Mouse (Mus musculus) stomach, embryonic 15.5 days (tissue): ENCODE results near the gene Fam196a. TPM values are rescaled to one million over a fixed set of nuclear protein-coding genes. Genes with fewer than 3 reads are reported as not detected.

ENCODE experiments used
- ATAC-seq: fragments of 200-750 bp; cut with Nextera tagmentation; 2 replicates; pipeline ENCODE4 v1.8.0; 2017; ENCODE audit warnings: low read depth, moderate number of reproducible peaks, moderate TSS enrichment; ENCODE audit not compliant: insufficient read depth, low FRiP score
- H3K27ac ChIP-seq: fragments of 300-500 bp; sonication (generic); 2 replicates; pipeline ENCODE4 v1.5.1; 2015; ENCODE audit warnings: mild to moderate bottlenecking, inconsistent platforms
- H3K27me3 ChIP-seq: fragments of 300-500 bp; sonication (generic); replicated peaks from 2 replicates; pipeline ENCODE4 v1.6.1; 2015; ENCODE audit warnings: inconsistent platforms
- H3K36me3 ChIP-seq: fragments of 300-500 bp; sonication (generic); 2 replicates; pipeline ENCODE4 v1.6.1; 2015; ENCODE audit warnings: inconsistent platforms
- H3K4me1 ChIP-seq: fragments of 300-500 bp; sonication (generic); 2 replicates; pipeline ENCODE4 v1.6.1; 2015; ENCODE audit warnings: inconsistent platforms
- H3K4me2 ChIP-seq: fragments of 300-500 bp; sonication (generic); 2 replicates; pipeline ENCODE4 v1.6.1; 2015; ENCODE audit warnings: mild to moderate bottlenecking, inconsistent platforms
- H3K4me3 ChIP-seq: fragments of 300-500 bp; sonication (generic); replicated peaks from 2 replicates; pipeline ENCODE4 v1.5.1; 2015; ENCODE audit warnings: inconsistent platforms
- H3K9ac ChIP-seq: fragments of 300-500 bp; sonication (generic); 2 replicates; pipeline ENCODE4 v1.6.1; 2015; ENCODE audit warnings: inconsistent platforms
- H3K9me3 ChIP-seq: fragments of 300-500 bp; sonication (generic); 2 replicates; pipeline ENCODE4 v1.6.1; 2016; ENCODE audit warnings: inconsistent platforms
- WGBS: fragments of 180-500 bp; shearing (Covaris S2); methylation state at CpG from one replicate; pipeline ENCODE4 v1.1.7; 2015; 5-methylcytosine and 5-hydroxymethylcytosine counted together
- polyA plus RNA-seq: library from polyadenylated mRNA; unstranded; fragments of >200 nt; fragmentation: Nextera tagmentation; extraction: Ambion mirVana; gene quantifications from 2 replicates; pipeline ENCODE4 v1.2.1, GENCODE M21; 2015

Gene Fam196a
- polyA plus RNA-seq: 2.1 and 2.3 TPM in 2 replicates

DNA sequence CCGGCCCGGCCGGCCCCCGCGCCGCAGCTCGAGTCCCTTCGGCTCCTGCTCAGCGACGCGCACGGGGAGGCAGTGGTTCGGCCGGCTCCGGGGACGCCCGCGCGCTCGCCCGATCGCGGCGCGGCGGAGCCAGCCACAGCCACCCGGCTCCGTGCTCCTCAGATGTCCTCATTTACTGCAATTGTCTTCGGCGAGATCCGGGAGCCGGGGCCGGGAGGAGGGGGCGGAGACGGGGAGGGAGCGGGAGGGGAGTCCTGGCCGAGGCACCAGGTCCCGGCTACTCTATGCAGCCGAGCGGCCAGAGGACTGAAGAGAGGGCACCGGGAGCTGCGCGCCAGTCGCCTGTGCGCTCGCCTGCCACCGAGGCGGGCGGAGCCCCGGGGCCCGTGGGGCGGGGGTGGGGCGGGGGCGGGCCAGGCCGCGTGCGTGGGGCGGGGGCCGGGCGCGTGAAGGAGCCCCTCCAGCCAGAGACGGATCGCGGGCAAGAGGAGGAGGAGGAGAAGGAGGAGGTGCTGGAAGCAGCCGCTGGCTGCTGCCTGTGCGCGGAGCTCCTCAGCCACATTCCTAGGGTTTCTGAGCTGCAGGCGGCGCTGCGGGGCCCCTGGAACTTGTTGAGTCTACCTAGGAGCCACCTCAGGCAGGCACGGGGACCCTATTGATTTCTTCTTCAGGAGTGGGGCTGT lies at the start of gene Fam196a:
Gene Fam196a (minus strand): TSS at position 504 of the 683 bp plus-strand sequence.
- Histone ChIP-seq H3K36me3 (no peaks in the 10 kb centered on the region), H3K27ac (no peak within 1 kb of the TSS), H3K4me1 (peaks cover 13% of the 10 kb centered on the region), H3K4me3 (peak within 1 kb of the TSS; percentile 48), H3K9me3 (no peaks in the 10 kb centered on the region), H3K27me3 (peaks cover 11% of the 10 kb centered on the region; the same call in 1 of the 2 replicates), H3K9ac (peak within 1 kb of the TSS; percentile 29), H3K4me2 (peak within 1 kb of the TSS; percentile 95)
- ATAC-seq: peak; percentile 64
- WGBS: 1% methylated on average over 40 of the region's 71 CpGs

DNA sequence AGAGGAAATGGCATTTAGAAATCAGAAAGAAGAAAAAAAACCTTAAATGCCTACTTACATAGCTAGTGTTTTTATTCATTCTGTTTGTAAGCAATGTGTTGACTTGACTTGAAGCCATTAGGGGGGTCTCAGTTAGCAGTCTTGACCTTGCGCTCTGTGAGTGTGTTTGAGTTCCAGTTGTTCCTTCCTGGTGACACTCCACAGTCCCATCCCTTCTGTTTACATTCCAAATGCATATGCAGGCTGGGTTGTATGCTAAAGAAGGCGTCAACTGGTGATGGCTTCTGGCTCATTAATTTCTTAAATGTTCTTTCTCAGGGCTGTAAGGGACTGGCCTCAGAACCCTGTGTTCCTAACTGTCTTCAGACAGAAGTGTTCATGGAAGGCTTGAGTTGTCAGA lies 23.4 kb upstream of the Fam196a start:
- no peak overlapping the region for H3K4me2 ChIP-seq
- no peak overlapping the region for H3K27ac ChIP-seq
- H3K27me3 ChIP-seq: no peaks in the 10 kb centered on the region
- no peak overlapping the region for H3K9ac ChIP-seq
- H3K4me3 ChIP-seq: no peak overlapping the region
- ATAC-seq: no peak
- no peaks in the 10 kb centered on the region for H3K4me1 ChIP-seq
- 60% methylated on average over 2 of the region's 2 CpGs for WGBS
- no peaks in the 10 kb centered on the region for H3K9me3 ChIP-seq
- H3K36me3 ChIP-seq: no peaks in the 10 kb centered on the region

DNA sequence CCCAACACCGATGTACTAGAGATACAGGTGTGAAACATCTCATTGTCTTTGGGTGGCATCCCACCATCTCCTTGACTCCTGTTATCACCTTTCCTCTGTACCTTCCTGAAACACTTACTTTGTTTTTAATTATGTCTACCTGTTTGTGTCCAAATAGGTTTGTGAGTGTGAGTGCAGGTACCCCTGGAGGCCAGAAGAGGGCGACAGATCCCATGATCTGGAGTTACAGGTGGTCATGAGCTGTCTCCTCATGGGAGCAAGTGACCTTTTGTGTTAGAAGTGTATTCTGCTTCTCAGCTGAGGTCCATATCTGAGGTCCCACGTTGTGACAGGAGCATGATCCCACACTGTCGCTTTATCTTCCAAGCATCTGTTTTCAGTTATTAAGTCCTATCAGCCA lies 22.6 kb upstream of the Fam196a start:
- no peak overlapping the region for H3K27ac ChIP-seq
- no peak for ATAC-seq
- no peak overlapping the region for H3K4me3 ChIP-seq
- no peak overlapping the region for H3K4me2 ChIP-seq
- no peaks in the 10 kb centered on the region for H3K4me1 ChIP-seq
- no peaks in the 10 kb centered on the region for H3K9me3 ChIP-seq
- H3K36me3 ChIP-seq: no peaks in the 10 kb centered on the region
- no peak overlapping the region for H3K9ac ChIP-seq
- 59% methylated on average over 4 of the region's 4 CpGs for WGBS
- no peaks in the 10 kb centered on the region for H3K27me3 ChIP-seq

DNA sequence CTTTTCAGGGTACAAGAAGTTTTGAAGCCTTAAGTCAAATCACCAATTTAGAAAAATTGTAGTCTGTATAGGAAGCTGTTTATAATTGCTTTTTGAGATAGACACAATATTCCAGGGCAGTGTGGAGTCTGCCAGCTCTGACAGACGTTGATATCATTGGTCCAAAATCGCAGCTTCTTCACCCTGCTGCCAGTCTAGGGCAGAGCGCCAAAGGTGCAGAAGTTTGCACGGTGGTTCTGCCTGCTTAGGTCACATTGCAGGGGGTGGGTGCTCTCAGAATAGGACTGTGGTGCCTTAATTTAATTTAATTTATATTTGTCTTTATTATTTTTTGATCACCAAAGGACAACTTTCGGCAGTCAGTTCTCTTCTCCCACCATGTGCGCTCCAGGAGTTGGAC lies 20.9 kb upstream of the Fam196a start:
- H3K27me3 ChIP-seq: no peaks in the 10 kb centered on the region
- no peak overlapping the region for H3K9ac ChIP-seq
- no peaks in the 10 kb centered on the region for H3K4me1 ChIP-seq
- H3K4me2 ChIP-seq: no peak overlapping the region
- 88% methylated on average over 6 of the region's 6 CpGs for WGBS
- ATAC-seq: no peak
- H3K4me3 ChIP-seq: no peak overlapping the region
- H3K27ac ChIP-seq: no peak overlapping the region
- H3K36me3 ChIP-seq: no peaks in the 10 kb centered on the region
- no peaks in the 10 kb centered on the region for H3K9me3 ChIP-seq

DNA sequence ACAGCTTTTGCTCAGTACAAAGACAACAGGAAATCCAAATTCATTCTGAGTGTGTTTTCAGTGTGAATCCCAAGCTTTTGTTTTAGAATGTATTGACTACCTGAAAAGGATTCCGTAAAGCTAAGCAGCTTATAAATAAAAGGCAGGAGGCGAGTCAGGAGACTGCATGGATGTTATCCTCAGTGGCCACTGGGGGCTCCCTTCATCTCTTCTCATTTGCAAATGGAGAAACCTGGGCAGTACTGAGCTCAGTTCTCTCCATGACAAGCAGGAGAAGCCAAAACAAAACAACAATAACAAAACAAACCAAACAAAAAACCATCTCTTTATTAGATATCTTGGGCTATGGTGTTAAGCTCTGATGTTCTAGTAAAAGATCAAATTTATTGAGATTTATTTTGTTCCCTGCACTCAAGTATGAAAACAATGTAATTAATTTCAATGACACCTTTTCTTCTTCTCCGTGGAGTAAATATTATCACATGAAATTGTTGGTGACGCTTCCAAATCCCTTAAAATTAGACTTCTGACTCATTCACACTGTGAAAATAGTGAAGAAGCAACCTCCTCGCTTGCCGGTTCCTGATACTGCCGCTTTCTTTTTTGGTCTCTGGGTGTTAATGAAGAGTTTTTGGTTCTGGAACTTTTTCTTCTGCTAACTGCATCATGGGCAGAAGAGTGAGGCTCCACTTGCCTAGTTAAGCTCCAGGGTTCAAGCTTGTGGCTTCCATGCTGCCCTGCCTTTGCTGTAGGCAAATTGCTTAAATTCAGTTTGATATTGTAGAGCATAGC lies 7.9 kb upstream of the Fam196a start:
- Histone ChIP-seq H3K4me3 (no peak overlapping the region), H3K4me1 (no peaks in the 10 kb centered on the region), H3K9me3 (no peaks in the 10 kb centered on the region), H3K36me3 (no peaks in the 10 kb centered on the region), H3K27me3 (no peaks in the 10 kb centered on the region), H3K9ac (no peak overlapping the region), H3K27ac (no peak overlapping the region), H3K4me2 (no peak overlapping the region)
- WGBS: 85% methylated on average over 7 of the region's 7 CpGs
- no peak for ATAC-seq

DNA sequence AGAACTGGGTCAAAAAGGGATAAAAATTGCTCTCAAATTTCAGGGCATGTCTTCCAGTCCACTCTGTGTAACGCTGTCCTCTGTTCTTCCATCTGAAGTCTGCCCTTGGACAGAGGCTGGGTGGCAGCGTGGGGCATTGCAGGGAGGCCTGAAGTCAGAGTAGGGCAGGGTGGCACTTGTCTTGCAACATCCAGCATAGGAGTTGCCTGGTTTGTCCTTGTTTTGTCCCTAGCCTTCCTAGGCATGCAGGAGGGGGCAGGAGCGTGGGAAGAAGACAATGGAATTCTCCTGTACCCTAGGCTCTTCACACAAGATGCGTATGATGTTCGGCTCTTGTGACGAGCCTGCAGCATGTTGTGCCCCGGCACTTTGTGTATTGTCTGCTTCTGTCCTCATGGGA lies 5.5 kb upstream of the Fam196a start:
- Histone ChIP-seq H3K36me3 (no peaks in the 10 kb centered on the region), H3K4me2 (no peak overlapping the region), H3K4me3 (no peak overlapping the region), H3K27ac (no peak overlapping the region), H3K9me3 (no peaks in the 10 kb centered on the region), H3K4me1 (0 out of 2 replicates have a peak, but pooled peaks cover 3% of the 10 kb centered on the region), H3K9ac (no peak overlapping the region), H3K27me3 (no peaks in the 10 kb centered on the region)
- ATAC-seq: no peak
- 76% methylated on average over 7 of the region's 7 CpGs for WGBS

DNA sequence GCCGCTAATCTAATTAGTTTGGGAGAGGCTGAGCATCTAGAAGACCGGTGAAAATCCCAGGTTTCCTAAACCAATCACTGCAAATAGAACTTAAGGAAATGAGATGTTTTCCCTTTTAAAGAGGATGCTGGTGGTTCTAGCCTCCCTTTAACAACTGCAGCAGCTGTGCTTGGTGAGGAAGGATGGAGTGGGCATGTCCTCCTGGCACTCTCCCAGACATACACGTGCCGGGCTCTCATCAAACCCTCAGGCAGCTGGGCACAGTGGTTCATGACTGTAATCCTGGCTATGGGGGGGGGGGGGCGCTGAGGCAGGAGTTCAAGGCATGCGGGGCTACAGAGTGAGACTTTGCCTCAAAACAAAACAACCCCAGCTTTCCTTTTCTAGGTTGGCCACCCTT lies 4.8 kb upstream of the Fam196a start:
- WGBS: 81% methylated on average over 6 of the region's 6 CpGs
- no peaks in the 10 kb centered on the region for H3K36me3 ChIP-seq
- no peaks in the 10 kb centered on the region for H3K27me3 ChIP-seq
- no peak overlapping the region for H3K4me3 ChIP-seq
- H3K27ac ChIP-seq: no peak overlapping the region
- no peak for ATAC-seq
- peaks cover 6% of the 10 kb centered on the region; the same call in 1 of the 2 replicates for H3K4me1 ChIP-seq
- no peak overlapping the region for H3K4me2 ChIP-seq
- no peak overlapping the region for H3K9ac ChIP-seq
- no peaks in the 10 kb centered on the region for H3K9me3 ChIP-seq

DNA sequence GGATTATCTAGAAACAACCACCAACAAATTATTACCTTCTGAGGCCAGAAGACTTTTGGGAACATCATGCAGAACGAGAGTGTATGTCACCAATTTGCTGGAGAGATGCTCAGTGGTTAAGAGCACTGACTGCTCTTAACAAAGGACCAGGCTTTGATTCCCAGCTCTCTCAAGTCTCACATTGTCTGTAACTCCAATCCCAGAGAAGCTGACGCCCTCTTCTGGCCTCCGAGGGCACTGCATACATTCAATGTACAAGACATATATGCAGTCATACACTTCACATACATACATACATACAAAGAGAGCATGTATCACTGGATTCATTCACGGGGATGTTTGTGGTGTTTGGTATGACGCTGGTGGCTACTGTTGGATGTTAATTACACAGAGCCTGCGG lies 3.7 kb upstream of the Fam196a start:
- Histone ChIP-seq H3K36me3 (no peaks in the 10 kb centered on the region), H3K27ac (no peak overlapping the region), H3K4me3 (no peak overlapping the region), H3K4me1 (peaks cover 13% of the 10 kb centered on the region), H3K27me3 (peaks cover 5% of the 10 kb centered on the region; the same call in 1 of the 2 replicates), H3K9me3 (no peaks in the 10 kb centered on the region), H3K9ac (no peak overlapping the region), H3K4me2 (no peak overlapping the region)
- WGBS: 93% methylated on average over 6 of the region's 6 CpGs
- no peak for ATAC-seq

DNA sequence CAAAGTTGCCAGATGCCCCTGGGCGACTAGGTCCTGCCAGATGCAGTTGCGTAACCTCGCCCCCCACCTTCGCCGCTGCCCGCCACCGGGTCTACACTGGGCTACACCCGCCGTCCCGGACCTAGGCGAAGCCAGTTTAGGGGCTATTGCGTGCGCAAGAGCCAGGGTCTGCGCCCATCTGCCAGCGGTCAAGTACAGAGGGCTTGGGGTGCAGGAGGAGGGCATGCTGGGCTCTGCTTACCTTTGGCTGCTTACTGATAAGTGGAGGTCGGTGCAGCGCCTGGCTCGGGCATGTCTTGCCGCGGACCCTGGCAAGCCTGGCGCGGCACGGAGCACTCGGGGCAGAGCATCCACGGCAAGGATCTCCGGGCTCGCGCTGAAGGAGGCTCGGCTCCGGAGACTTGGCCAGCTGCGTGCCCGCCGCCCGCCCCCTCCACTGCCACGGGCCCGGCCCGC lies 731 bp downstream of the Fam196a start:
- H3K27ac ChIP-seq: no peak overlapping the region
- H3K36me3 ChIP-seq: no peaks in the 10 kb centered on the region
- peak overlapping the region; percentile 95 for H3K4me2 ChIP-seq
- H3K9ac ChIP-seq: peak overlapping the region; percentile 29
- ATAC-seq: 0 out of 2 replicates have a peak, but pooled peaks have one; percentile 15
- 1% methylated on average over 31 of the region's 37 CpGs for WGBS
- peaks cover 11% of the 10 kb centered on the region; the same call in 1 of the 2 replicates for H3K27me3 ChIP-seq
- peak overlapping the region; percentile 48 for H3K4me3 ChIP-seq
- H3K4me1 ChIP-seq: peaks cover 13% of the 10 kb centered on the region
- H3K9me3 ChIP-seq: no peaks in the 10 kb centered on the region

DNA sequence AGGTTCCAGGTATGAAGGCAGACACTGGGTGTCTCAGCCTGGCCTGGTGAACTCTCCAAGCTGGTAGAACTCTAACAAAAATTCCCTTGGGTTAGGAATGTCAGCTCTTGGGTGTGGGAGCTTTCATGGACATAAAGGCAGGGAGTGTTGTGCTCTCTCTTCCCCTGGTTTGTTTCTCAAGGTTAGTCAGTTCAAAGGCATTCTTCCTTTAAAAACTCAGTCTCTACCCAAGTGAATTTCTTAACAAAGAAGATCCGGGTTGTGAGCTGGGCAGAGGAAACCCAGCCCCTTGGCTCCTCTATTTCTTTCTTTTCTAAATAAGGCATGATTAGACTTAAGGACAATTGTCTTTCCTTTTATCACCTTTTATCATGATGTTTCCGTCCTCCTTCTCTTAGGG lies 6.3 kb downstream of the Fam196a start:
- no peaks in the 10 kb centered on the region for H3K4me1 ChIP-seq
- H3K27me3 ChIP-seq: 0 out of 2 replicates have a peak, but pooled peaks cover 6% of the 10 kb centered on the region
- H3K9ac ChIP-seq: no peak overlapping the region
- no peak for ATAC-seq
- no peak overlapping the region for H3K4me2 ChIP-seq
- H3K4me3 ChIP-seq: no peak overlapping the region
- H3K36me3 ChIP-seq: no peaks in the 10 kb centered on the region
- H3K27ac ChIP-seq: no peak overlapping the region
- H3K9me3 ChIP-seq: no peaks in the 10 kb centered on the region
- WGBS: 74% methylated on average over 2 of the region's 2 CpGs

DNA sequence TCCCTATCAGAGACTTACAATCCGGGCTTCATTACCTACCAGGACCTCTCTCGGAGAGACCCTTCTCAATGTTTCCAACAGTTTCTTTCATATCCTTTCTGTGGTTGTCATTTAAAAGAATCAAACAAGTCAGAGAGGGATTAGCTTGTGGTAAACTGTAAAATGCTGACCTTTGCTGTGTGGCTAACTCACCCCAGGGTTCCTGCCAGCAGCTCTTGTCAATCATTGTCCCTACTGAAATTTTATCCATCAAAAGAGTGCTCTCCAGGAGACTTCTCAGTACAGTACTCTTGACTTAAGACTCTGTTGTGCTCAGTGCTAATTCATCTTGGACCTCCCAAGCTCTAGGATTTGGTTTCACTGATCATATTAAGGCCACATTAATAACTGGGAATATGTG lies 36.2 kb downstream of the Fam196a start:
- H3K4me2 ChIP-seq: no peak overlapping the region
- WGBS: 82% methylated on average over 2 of the region's 2 CpGs
- no peaks in the 10 kb centered on the region for H3K27me3 ChIP-seq
- H3K4me3 ChIP-seq: no peak overlapping the region
- H3K9ac ChIP-seq: no peak overlapping the region
- H3K9me3 ChIP-seq: no peaks in the 10 kb centered on the region
- no peaks in the 10 kb centered on the region for H3K36me3 ChIP-seq
- no peak for ATAC-seq
- no peak overlapping the region for H3K27ac ChIP-seq
- H3K4me1 ChIP-seq: no peaks in the 10 kb centered on the region

DNA sequence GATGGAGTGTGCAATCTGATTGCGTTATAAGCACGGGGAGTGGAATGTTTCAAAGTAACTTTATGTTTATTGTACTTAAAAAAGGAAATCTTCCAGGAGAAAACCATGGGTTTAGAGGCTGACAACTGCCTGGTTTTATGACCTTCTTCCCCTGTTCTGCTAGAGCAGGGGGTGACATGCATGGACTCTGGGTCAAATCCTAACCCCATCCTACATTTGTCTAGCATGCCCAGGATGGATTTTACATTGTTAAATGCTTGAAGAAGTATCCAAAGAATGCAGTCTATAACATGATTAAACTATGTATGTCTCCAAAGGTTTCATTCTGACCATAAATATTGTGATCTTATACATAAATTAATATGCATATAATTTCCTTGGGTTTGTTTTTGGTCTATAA lies 38.8 kb downstream of the Fam196a start:
- Histone ChIP-seq H3K4me2 (no peak overlapping the region), H3K27ac (no peak overlapping the region), H3K9me3 (no peaks in the 10 kb centered on the region), H3K36me3 (no peaks in the 10 kb centered on the region), H3K27me3 (no peaks in the 10 kb centered on the region), H3K4me1 (no peaks in the 10 kb centered on the region), H3K9ac (no peak overlapping the region), H3K4me3 (no peak overlapping the region)
- ATAC-seq: no peak
- 69% methylated on average over 2 of the region's 2 CpGs for WGBS
